ENCODE assay signal across 10 mouse cellular contexts in genomic region chr11:71674319-71674718, GRCm38 (mm10).
DNase-seq lines count a peak whose midpoint lies in the region; ATAC-seq and TF ChIP-seq lines count a peak whose summit lies in the region.
"Had no signal": no experiment of that assay in that cellular context is flagged by ENCODE, and none has a peak within 500 bp of the region (broad histone marks: within the 10 kb centered on the region; RNA-seq: fewer than 3 reads in every experiment).

No protein-coding gene starts in this region.

- H3K4me1 ChIP-seq in liver, adult 2 months (ENCODE audit: control insufficient read depth, insufficient read depth, low read length) = no peaks in the 10 kb centered on the region
- no peaks in the 10 kb centered on the region for H3K4me1 ChIP-seq in liver, embryonic 11.5 days (replicated peaks; ENCODE audit: control insufficient read depth, insufficient read depth, low read length)
- H3K4me1 ChIP-seq in liver, postnatal 0 days (ENCODE audit: insufficient read depth) = no peaks in the 10 kb centered on the region
- H3K4me1 ChIP-seq: embryonic facial prominence, embryonic 15.5 days had no signal

- H3K4me3 ChIP-seq in liver, adult 2 months (ENCODE audit: insufficient read depth, low read depth, low read length) = no peak overlapping the region
- H3K4me3 ChIP-seq in liver, embryonic 11.5 days (ENCODE audit: low read depth, low read length) = no peak overlapping the region
- no peak overlapping the region for H3K4me3 ChIP-seq in liver, postnatal 0 days (ENCODE audit: low read depth, low read length)
- H3K4me3 ChIP-seq: embryonic facial prominence, embryonic 15.5 days had no signal

- no peaks in the 10 kb centered on the region for H3K9me3 ChIP-seq in liver, embryonic 11.5 days (ENCODE audit: control insufficient read depth, low read length)
- no peaks in the 10 kb centered on the region for H3K9me3 ChIP-seq in liver, postnatal 0 days (ENCODE audit: low read length)
- H3K9me3 ChIP-seq: embryonic facial prominence, embryonic 15.5 days had no signal

- H3K79me2 ChIP-seq in liver, adult 2 months (ENCODE audit: control insufficient read depth, insufficient read depth, low read length) = no peaks in the 10 kb centered on the region

- no peak overlapping the region for H3K27ac ChIP-seq in liver, adult 2 months (replicated peaks; ENCODE audit: insufficient read depth, low read depth, low read length)
- H3K27ac ChIP-seq in liver, embryonic 11.5 days (ENCODE audit: low read depth, low read length) = no peak overlapping the region
- H3K27ac ChIP-seq in liver, postnatal 0 days (ENCODE audit: low read depth) = no peak overlapping the region
- H3K27ac ChIP-seq: embryonic facial prominence, embryonic 15.5 days; macrophage had no signal

- H3K27me3 ChIP-seq in liver, adult 2 months (ENCODE audit: control insufficient read depth, insufficient read depth, low read length) = no peaks in the 10 kb centered on the region
- H3K27me3 ChIP-seq in liver, embryonic 11.5 days (replicated peaks; ENCODE audit: control insufficient read depth, insufficient read depth, low read length) = no peaks in the 10 kb centered on the region
- H3K27me3 ChIP-seq in liver, postnatal 0 days (ENCODE audit: insufficient read depth, low read length) = no peaks in the 10 kb centered on the region
- H3K27me3 ChIP-seq: embryonic facial prominence, embryonic 15.5 days had no signal

- H3K36me3 ChIP-seq in liver, adult 2 months (ENCODE audit: control insufficient read depth, insufficient read depth, low read length) = no peaks in the 10 kb centered on the region
- no peaks in the 10 kb centered on the region for H3K36me3 ChIP-seq in liver, embryonic 11.5 days (ENCODE audit: control insufficient read depth, insufficient read depth, low read length)
- no peaks in the 10 kb centered on the region for H3K36me3 ChIP-seq in liver, postnatal 0 days (replicated peaks; ENCODE audit: insufficient read depth, low read length)
- H3K36me3 ChIP-seq: embryonic facial prominence, embryonic 15.5 days had no signal

- H3K4me2 ChIP-seq in liver, embryonic 11.5 days = no peak overlapping the region
- H3K4me2 ChIP-seq in liver, postnatal 0 days (ENCODE audit: low read depth, low read length) = no peak overlapping the region
- H3K4me2 ChIP-seq: embryonic facial prominence, embryonic 15.5 days had no signal

- TF ChIP-seq EP300 in liver, postnatal 0 days (IDR thresholded peaks at IDR 0.05; ENCODE audit: low read depth) = no peak

- no peak for ATAC-seq in liver, embryonic 11.5 days (replicated peaks; ENCODE audit: low FRiP score)
- ATAC-seq in liver, postnatal 0 days = no peak
- no peak for ATAC-seq in megakaryocyte-erythroid progenitor cell, adult 5-6 weeks (replicated peaks; ENCODE audit: low FRiP score, low TSS enrichment, poor library complexity, severe bottlenecking)

- WGBS in liver, adult 2 months = 46% methylated on average over 5 of the region's 5 CpGs
- 40% methylated on average over 5 of the region's 5 CpGs for WGBS in liver, embryonic 11.5 days
- WGBS in liver, postnatal 0 days (ENCODE audit: insufficient replicate concordance) = 39% methylated on average over 5 of the region's 5 CpGs

- no peak overlapping the region for H3K9ac ChIP-seq in liver, adult 2 months (ENCODE audit: low read depth, low read length)
- no peak overlapping the region for H3K9ac ChIP-seq in liver, embryonic 11.5 days (ENCODE audit: low read depth, low read length)
- no peak overlapping the region for H3K9ac ChIP-seq in liver, postnatal 0 days (replicated peaks)
- H3K9ac ChIP-seq: embryonic facial prominence, embryonic 15.5 days had no signal

- no peak for DNase-seq in liver, adult 2 months (ENCODE audit: extremely low read depth, low read depth, low spot score)
- no peak for DNase-seq in liver, embryonic 11.5 days (ENCODE audit: low spot score)
- DNase-seq in adrenal gland, adult 8-10 months = peak; percentile 36
- peak; percentile 55 for DNase-seq in embryo, embryonic 9.5 days (ENCODE audit: extremely low spot score)
- peak; percentile 74 for DNase-seq in kidney, postnatal 14 days
- DNase-seq in liver, postnatal 0 days = peak; percentile 34
- DNase-seq in right cerebral cortex, postnatal 25 days = peak; percentile 59

- TF ChIP-seq POLR2A in liver, adult 2 months (IDR thresholded peaks at IDR 0.05; ENCODE audit: extremely low read depth, insufficient read depth, low read length) = no peak

- peak; percentile 42 for TF ChIP-seq CTCF in liver, adult 2 months (IDR thresholded peaks at IDR 0.05; ENCODE audit: low read depth, low read length)
- peak; percentile 51 for TF ChIP-seq CTCF in liver, postnatal 0 days (IDR thresholded peaks at IDR 0.05; ENCODE audit: low read depth)

Comparison
In these comparisons a context has a peak if more than half of its experiments do, and no peak if none do; other contexts are left out.
1. DNase-seq: peak in adrenal gland, adult 8-10 months (single experiment), embryo, embryonic 9.5 days (single experiment), kidney, postnatal 14 days (single experiment), liver, postnatal 0 days (single experiment) and right cerebral cortex, postnatal 25 days (single experiment); none in liver, adult 2 months (single experiment) and liver, embryonic 11.5 days (single experiment).